Mouse (Mus musculus) heart, embryonic 11.5 days (tissue): ENCODE data around the gene Syt7. TPM values are rescaled to one million over a fixed set of nuclear protein-coding genes. Genes with fewer than 3 reads are reported as not detected.

ENCODE experiments used
- ATAC-seq: fragments of 200-750 bp; cut with Nextera tagmentation; replicated peaks from 2 replicates; pipeline ENCODE4 v1.8.0; 2017; ENCODE audit warnings: moderate library complexity; ENCODE audit not compliant: insufficient number of reproducible peaks, low FRiP score, low TSS enrichment
- H3K27ac ChIP-seq: fragments of 300-500 bp; sonication (generic); 2 replicates; pipeline ENCODE4 v1.5.1; 2014; ENCODE audit warnings: mild to moderate bottlenecking, low read depth, low read length
- H3K27me3 ChIP-seq: fragments of 300-500 bp; sonication (generic); 2 replicates; pipeline ENCODE4 v1.6.1; 2014; ENCODE audit warnings: mild to moderate bottlenecking, low read length, mixed read lengths; ENCODE audit not compliant: control insufficient read depth, insufficient read depth
- H3K36me3 ChIP-seq: fragments of 300-500 bp; sonication (generic); 2 replicates; pipeline ENCODE4 v1.6.1; 2014; ENCODE audit warnings: mild to moderate bottlenecking, low read length, moderate library complexity, mixed read lengths; ENCODE audit not compliant: control insufficient read depth, insufficient read depth
- H3K4me1 ChIP-seq: fragments of 300-500 bp; sonication (generic); 2 replicates; pipeline ENCODE4 v1.6.1; 2014; ENCODE audit warnings: low read length; ENCODE audit not compliant: control insufficient read depth, insufficient read depth
- H3K4me2 ChIP-seq: fragments of 300-500 bp; sonication (generic); 2 replicates; pipeline ENCODE4 v1.6.1; 2014; ENCODE audit warnings: mild to moderate bottlenecking, moderate library complexity
- H3K4me3 ChIP-seq: fragments of 300-500 bp; sonication (generic); 2 replicates; pipeline ENCODE4 v1.5.1; 2014; ENCODE audit warnings: low read depth, low read length
- H3K9ac ChIP-seq: fragments of 300-500 bp; sonication (generic); 2 replicates; pipeline ENCODE4 v1.6.1; 2014; ENCODE audit warnings: mild to moderate bottlenecking, low read depth, low read length, moderate library complexity
- H3K9me3 ChIP-seq: fragments of 300-500 bp; sonication (generic); replicated peaks from 2 replicates; pipeline ENCODE4 v1.6.1; 2016; ENCODE audit warnings: low read length; ENCODE audit not compliant: control insufficient read depth
- WGBS: fragments of 180-500 bp; shearing (Covaris S2); extraction: QIAGEN DNeasy Blood & Tissue Kit; methylation state at CpG from one replicate; pipeline ENCODE4 v1.1.7; 2014; ENCODE audit not compliant: insufficient replicate concordance; 5-methylcytosine and 5-hydroxymethylcytosine counted together
- polyA plus RNA-seq: library from polyadenylated mRNA; unstranded; fragments of >200 nt; fragmentation: Nextera tagmentation; extraction: Ambion mirVana; gene quantifications from 2 replicates; pipeline ENCODE4 v1.2.1, GENCODE M21; 2014

Gene Syt7
- polyA plus RNA-seq, 1 experiment from 2014 or later = 1.2 TPM

GRCm38 (mm10) chr19:10403593-10404380 lies 14.9 kb downstream of the Syt7 start:
- WGBS = 67% methylated on average over 10 of the region's 10 CpGs
- Histone ChIP-seq H3K9me3 (no peaks in the 10 kb centered on the region), H3K4me2 (no peak overlapping the region), H3K27me3 (peaks cover 9% of the 10 kb centered on the region), H3K9ac (no peak overlapping the region), H3K27ac (no peak overlapping the region), H3K4me1 (no peaks in the 10 kb centered on the region), H3K36me3 (no peaks in the 10 kb centered on the region), H3K4me3 (no peak overlapping the region)
- no peak for ATAC-seq

- 67% methylated on average over 10 of the region's 10 CpGs for WGBS
- Histone ChIP-seq H3K9me3 (no peaks in the 10 kb centered on the region), H3K4me3 (no peak overlapping the region), H3K27me3 (peaks cover 12% of the 10 kb centered on the region), H3K4me2 (no peak overlapping the region), H3K4me1 (no peaks in the 10 kb centered on the region), H3K9ac (no peak overlapping the region), H3K36me3 (no peaks in the 10 kb centered on the region), H3K27ac (no peak overlapping the region)
- no peak for ATAC-seq
Measured at GRCm38 (mm10) chr19:10404424-10404823, 15.5 kb downstream of the Syt7 start.

- no peak overlapping the region for H3K27ac ChIP-seq
- WGBS = 45% methylated on average over 2 of the region's 2 CpGs
- no peak for ATAC-seq
- no peaks in the 10 kb centered on the region for H3K4me1 ChIP-seq
- no peak overlapping the region for H3K4me3 ChIP-seq
- no peak overlapping the region for H3K9ac ChIP-seq
- no peaks in the 10 kb centered on the region for H3K36me3 ChIP-seq
- H3K27me3 ChIP-seq = peaks cover 12% of the 10 kb centered on the region
- no peak overlapping the region for H3K4me2 ChIP-seq
- no peaks in the 10 kb centered on the region for H3K9me3 ChIP-seq
Measured at GRCm38 (mm10) chr19:10404911-10405310, 16.0 kb downstream of the Syt7 start.

GRCm38 (mm10) chr19:10413701-10414242 lies 24.9 kb downstream of the Syt7 start:
- WGBS = 1% methylated on average over 17 of the region's 19 CpGs
- Histone ChIP-seq H3K9ac (no peak overlapping the region), H3K4me1 (peaks cover 15% of the 10 kb centered on the region), H3K36me3 (no peaks in the 10 kb centered on the region), H3K27me3 (peaks cover 26% of the 10 kb centered on the region; the same call in 1 of the 2 replicates), H3K4me3 (peak overlapping the region; percentile 11; the same call in 1 of the 2 replicates), H3K9me3 (no peaks in the 10 kb centered on the region), H3K27ac (no peak overlapping the region), H3K4me2 (peak overlapping the region; percentile 55)
- ATAC-seq = no peak

- Histone ChIP-seq H3K4me2 (no peak overlapping the region), H3K4me1 (peaks cover 15% of the 10 kb centered on the region), H3K27ac (no peak overlapping the region), H3K27me3 (peaks cover 25% of the 10 kb centered on the region), H3K9ac (no peak overlapping the region), H3K36me3 (no peaks in the 10 kb centered on the region), H3K9me3 (no peaks in the 10 kb centered on the region), H3K4me3 (no peak overlapping the region)
- 62% methylated on average over 5 of the region's 5 CpGs for WGBS
- ATAC-seq = no peak
Measured at GRCm38 (mm10) chr19:10415508-10415907, 26.6 kb downstream of the Syt7 start.

- 41% methylated on average over 8 of the region's 8 CpGs for WGBS
- Histone ChIP-seq H3K9me3 (no peaks in the 10 kb centered on the region), H3K27me3 (peaks cover 33% of the 10 kb centered on the region), H3K4me2 (peak overlapping the region; percentile 41), H3K27ac (peak overlapping the region; percentile 82), H3K36me3 (no peaks in the 10 kb centered on the region), H3K4me3 (no peak overlapping the region), H3K4me1 (peaks cover 20% of the 10 kb centered on the region), H3K9ac (no peak overlapping the region; the same call in 1 of the 2 replicates)
- ATAC-seq = peak; percentile 50; the same call in 1 of the 2 replicates
Measured at GRCm38 (mm10) chr19:10416889-10417288, 28.0 kb downstream of the Syt7 start.

GRCm38 (mm10) chr19:10417436-10417835 lies 28.5 kb downstream of the Syt7 start:
- ATAC-seq = no peak
- WGBS = 37% methylated on average over 12 of the region's 12 CpGs
- Histone ChIP-seq H3K36me3 (no peaks in the 10 kb centered on the region), H3K27me3 (peaks cover 33% of the 10 kb centered on the region), H3K9me3 (no peaks in the 10 kb centered on the region), H3K4me2 (peak overlapping the region; percentile 41), H3K4me1 (peaks cover 24% of the 10 kb centered on the region), H3K27ac (peak overlapping the region; percentile 82), H3K9ac (peak overlapping the region; percentile 12), H3K4me3 (no peak overlapping the region)

GRCm38 (mm10) chr19:10421986-10422976 lies 33.4 kb downstream of the Syt7 start:
- peaks cover 23% of the 10 kb centered on the region for H3K4me1 ChIP-seq
- ATAC-seq = no peak
- H3K27me3 ChIP-seq = peaks cover 64% of the 10 kb centered on the region

More at GRCm38 (mm10) chr19:10421986-10422976, 33.4 kb downstream of the Syt7 start:
- Histone ChIP-seq H3K36me3 (no peaks in the 10 kb centered on the region), H3K4me2 (peak overlapping the region; percentile 73), H3K9ac (peak overlapping the region; percentile 52), H3K27ac (no peak overlapping the region), H3K9me3 (no peaks in the 10 kb centered on the region), H3K4me3 (peak overlapping the region; percentile 40)
- WGBS = 3% methylated on average over 52 of the region's 53 CpGs
